Mouse (Mus musculus): ENCODE results near the gene Themis2. TPM values are rescaled to one million over a fixed set of nuclear protein-coding genes. Genes with fewer than 3 reads are reported as not detected.
A peak's percentile ranks its signal among the peaks of the same experiment; 100 is the strongest.
"Not testable (repeated sequence)": the region's sequence is repeated elsewhere in the genome, so short reads cannot be mapped to it uniquely, and the experiment has no call there.

Themis2 gene
- total RNA-seq, 2 experiments from 2014 or later = 3.5 to 5.6 TPM

DNA sequence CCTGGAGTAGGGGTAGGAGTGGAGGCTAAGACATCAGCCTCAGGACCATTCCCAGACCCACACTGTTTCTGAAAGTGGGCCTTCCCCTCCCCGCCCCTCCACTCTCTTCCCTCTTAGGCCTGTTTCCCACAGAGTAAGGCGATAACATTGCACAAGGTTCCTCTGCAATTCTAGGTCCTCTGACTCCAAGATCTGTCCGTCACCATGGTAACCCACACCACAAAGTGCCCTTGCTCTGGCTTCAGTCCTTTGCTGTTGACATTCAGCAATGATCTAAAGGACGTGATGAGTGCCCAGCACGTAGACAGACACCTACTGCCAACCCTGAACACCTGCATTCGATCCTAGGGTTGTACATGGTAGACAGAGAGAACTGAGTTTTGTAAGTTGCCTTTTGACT is 43.2 kb downstream of the Themis2 start:
- DNase-seq = peak; percentile 26

GRCm38 (mm10) chr4:132749258-132749982 is 46.8 kb downstream of the Themis2 start:
- no peak for DNase-seq

DNA sequence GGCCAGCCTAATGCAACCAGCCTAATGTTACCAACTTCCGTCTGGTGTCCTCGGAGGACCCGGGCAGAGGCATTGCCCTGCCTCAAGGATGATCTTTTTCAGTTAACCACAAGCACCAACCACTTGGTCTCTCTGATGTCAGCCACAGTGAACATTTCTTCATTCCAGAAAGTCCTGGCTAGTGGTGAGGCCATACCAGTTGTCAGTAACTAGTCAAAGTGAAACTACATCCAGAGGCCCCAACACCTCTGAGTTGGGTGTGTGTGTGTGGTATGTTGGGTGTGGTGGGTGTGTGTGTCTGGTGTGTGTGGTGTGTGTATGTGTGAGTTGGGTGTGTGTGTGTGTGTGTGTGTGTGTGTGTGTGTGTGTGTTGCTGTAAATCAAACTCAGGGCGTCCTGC is 47.4 kb downstream of the Themis2 start:
- DNase-seq = no peak

GRCm38 (mm10) chr4:132747664-132748259 is 48.4 kb downstream of the Themis2 start:
- DNase-seq = peak; percentile 37

DNA sequence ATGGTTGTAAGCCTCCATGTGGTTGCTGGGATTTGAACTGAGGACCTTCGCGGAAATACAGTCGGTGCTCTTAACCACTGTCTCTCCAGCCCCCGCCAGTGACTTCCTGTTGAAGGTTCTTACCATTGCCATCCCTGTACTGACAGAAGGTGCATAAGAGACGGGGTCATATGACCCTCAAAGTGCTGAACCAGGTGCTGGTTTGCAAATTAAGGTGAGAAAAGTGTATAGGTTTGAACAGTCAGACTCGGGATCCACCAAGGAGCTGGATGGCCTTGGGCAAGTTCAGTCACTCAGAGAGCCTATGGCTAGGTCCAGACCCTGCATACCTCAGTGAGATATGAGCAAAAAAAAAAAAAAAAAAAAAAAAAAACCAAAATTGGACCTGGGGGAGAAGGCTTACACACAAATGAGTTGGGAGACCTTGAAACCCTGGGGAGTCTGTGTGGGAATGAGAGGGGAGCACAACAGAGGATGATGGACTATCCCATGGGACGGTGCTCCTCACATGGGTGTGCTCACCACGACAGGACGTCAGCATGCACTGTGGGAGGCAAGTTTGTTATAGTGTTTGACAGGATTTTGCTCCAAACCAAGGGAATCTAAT is 49.2 kb downstream of the Themis2 start:
- no peak for DNase-seq

DNA sequence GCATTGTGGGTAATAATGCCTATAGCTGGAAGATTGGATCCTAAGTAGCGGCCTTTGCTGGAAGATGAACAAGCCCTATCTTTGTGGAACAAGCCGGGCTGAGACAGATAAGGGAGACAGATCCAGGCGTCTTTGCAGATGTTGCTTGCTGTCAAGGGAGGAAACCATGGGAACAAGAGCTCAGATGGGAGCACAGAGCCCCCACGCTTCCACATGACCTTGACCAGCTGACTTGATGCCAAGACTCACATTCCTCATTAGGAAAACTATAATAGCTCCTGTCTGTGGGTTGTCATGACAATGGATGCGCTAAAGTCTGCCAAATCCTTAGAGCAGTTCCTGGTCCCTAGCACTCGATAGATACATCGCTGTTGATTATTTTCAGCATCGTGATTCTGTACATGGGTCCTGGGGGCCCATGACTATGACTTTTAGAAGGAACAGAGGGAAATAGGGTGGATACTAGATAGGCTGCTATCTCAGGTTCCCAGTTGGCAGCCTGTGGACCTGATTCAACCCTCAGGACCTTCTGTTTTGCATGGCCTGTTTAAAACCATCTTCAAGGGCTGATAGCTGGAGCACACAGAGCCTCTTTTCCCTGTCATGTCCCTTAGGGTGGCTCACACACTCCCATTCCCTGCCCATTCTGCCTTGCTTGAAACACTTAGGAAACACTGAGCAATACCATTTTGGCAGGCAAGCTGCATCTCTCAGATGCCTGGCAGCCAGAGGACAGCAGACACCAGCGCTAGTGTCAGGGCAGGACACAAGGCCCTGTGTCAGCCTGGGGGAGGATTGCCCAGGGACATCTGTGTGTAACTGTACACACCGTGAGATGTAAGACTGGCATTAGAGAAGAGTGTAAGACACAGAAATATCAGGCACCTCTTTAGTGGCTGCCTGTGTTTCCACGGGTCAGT is 51.9 kb downstream of the Themis2 start:
- DNase-seq = no peak

- DNase-seq = no peak
Observed at GRCm38 (mm10) chr4:132741491-132741890, 54.7 kb downstream of the Themis2 start.

DNA sequence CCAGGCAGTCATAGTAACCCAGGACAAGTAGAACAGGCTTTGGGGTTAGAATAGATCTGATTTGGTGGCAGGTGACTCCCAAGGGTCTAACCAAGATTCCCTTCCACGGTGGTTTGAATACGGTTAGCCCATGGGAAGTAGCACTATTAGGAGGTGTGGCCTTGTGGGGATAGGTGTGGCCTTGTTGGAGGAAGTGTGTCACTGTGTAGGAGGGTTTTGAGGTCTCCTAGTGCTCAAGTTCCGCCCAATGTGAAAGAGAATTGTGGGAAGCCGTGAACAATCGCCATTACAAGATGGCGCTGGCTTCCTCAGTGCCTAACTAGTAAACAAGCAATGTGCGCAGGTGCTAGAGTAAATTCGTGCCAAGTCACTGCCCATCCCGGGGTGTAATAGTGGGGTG is 59.0 kb downstream of the Themis2 start:
- not testable (repeated sequence) for DNase-seq

GRCm38 (mm10) chr4:132735894-132736293 is 60.3 kb downstream of the Themis2 start:
- DNase-seq = no peak

- no peak for DNase-seq
Observed at GRCm38 (mm10) chr4:132735389-132735788, 60.8 kb downstream of the Themis2 start.

DNA sequence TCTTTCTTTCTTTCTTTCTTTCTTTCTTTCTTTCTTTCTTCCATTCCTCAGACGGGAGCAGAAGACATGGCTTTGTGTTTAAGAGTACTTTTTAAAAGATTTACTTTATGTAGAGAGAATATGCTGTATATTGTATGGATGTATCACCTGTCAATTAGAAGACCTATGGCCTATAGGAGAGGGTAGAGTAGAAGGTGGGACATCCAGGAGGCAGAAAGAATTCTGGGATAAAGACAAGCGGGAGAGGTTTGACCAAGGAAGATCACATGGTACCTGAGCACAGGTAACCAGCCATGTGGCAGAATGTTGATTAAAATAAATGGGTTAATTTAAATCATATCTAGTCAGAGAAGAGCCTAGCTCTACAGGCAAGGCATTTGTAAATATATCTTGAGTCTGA is 61.4 kb downstream of the Themis2 start:
- no peak for DNase-seq

GRCm38 (mm10) chr4:132733071-132733770 is 63.0 kb downstream of the Themis2 start:
- no peak for DNase-seq

DNA sequence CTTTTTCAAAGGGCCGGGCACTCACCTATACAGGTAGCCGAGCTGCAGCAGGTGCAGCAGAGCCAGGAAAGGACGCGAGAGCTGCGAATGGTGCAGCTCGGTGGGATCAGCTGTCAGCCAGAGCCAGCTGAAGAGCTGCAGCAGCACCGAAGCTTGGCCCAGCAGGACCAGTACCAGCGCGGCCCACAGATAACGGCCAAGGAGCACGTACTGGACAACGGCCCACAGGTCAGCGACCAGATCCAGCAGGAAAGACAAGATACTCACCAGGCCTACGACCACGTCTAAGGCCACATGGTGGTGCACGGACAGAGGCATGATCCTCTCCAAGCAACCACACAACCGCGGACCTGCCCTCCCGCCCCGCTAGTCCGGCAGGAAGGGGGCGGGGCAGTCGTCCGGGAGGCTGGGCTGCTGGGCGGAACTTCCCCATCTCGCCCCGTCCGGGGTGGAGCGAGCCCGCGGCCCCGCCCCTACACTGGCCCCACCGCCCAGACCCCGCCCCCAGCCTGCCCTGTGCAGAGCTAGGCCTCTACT is 64.0 kb downstream of the Themis2 start, which contains the start of gene Xkr8:
Xkr8 (minus strand) TSS at position 399 of the 537 bp plus-strand sequence.
- DNase-seq = peak; percentile 98

Other genes starting within 250 kb of the Themis2 start
- 1 to 10 TPM; 1.9 to 2.3 TPM for gene Ptafr, start 232.3 kb downstream of the Themis2 start, total RNA-seq (2021)
- 10 to 100 TPM; 22.5 to 24.9 TPM for gene Eya3, start 157.4 kb downstream of the Themis2 start, total RNA-seq (2021)
- 1 to 10 TPM; 3.5 to 3.8 TPM for gene Xkr8, start 63.8 kb downstream of the Themis2 start, total RNA-seq (2021)
- 1 to 10 TPM; 1.2 to 1.3 TPM for gene Smpdl3b, start 39.1 kb downstream of the Themis2 start, total RNA-seq (2021)
- gene Rpa2, start 28.1 kb downstream of the Themis2 start, total RNA-seq (2021) = 10 to 100 TPM; 17.6 to 23.2 TPM
- 10 to 100 TPM; 41.6 to 44.6 TPM for gene Ppp1r8, start 46.8 kb upstream of the Themis2 start, total RNA-seq (2021)
- 10 to 100 TPM; 52.0 to 53.2 TPM for gene Stx12, start 88.1 kb upstream of the Themis2 start, total RNA-seq (2021)
- 10 to 100 TPM; 36.9 to 37.0 TPM for gene Fam76a, start 126.2 kb upstream of the Themis2 start, total RNA-seq (2021)
- 1 to 10 TPM; 1.3 to 1.6 TPM for gene Fgr, start 177.7 kb upstream of the Themis2 start, total RNA-seq (2021)
- 10 to 100 TPM; 50.8 to 74.3 TPM for gene Ahdc1, start 214.9 kb upstream of the Themis2 start, total RNA-seq (2021)

Data from adrenal gland, postnatal 10 days (tissue).